Mouse (Mus musculus) bone marrow, adult 2 months (tissue): Measurements from ENCODE around the gene Tnni1. TPM values are rescaled to one million over a fixed set of nuclear protein-coding genes. Genes with fewer than 3 reads are reported as not detected.

ENCODE experiments used
- H3K27ac ChIP-seq: fragments of 200-500 bp; 2 replicates; pipeline ENCODE4 v1.5.1; 2012; ENCODE audit warnings: low read depth, mild to moderate bottlenecking, control low read depth, inconsistent platforms, low read length; ENCODE audit not compliant: control insufficient read depth, poor library complexity, insufficient read depth
- H3K4me1 ChIP-seq: fragments of 200-500 bp; 2 replicates; pipeline ENCODE4 v1.6.1; 2011; ENCODE audit warnings: low read length; ENCODE audit not compliant: control insufficient read depth, insufficient read depth
- H3K4me3 ChIP-seq: fragments of 200-500 bp; replicated peaks from 2 replicates; pipeline ENCODE3; 2011; ENCODE audit warnings: mild to moderate bottlenecking, low read depth, low read length, control low read depth; ENCODE audit not compliant: control insufficient read depth
- CTCF ChIP-seq: fragments of 200-500 bp; IDR thresholded peaks from 2 replicates; pipeline ENCODE4 v1.5.1; 2011; ENCODE audit warnings: low read length, control low read depth; ENCODE audit not compliant: control insufficient read depth, insufficient read depth
- POLR2A ChIP-seq: fragments of 200-500 bp; IDR thresholded peaks from 2 replicates; pipeline ENCODE4 v1.6.1; 2011; ENCODE audit warnings: low read depth, mild to moderate bottlenecking, control low read depth, low read length, borderline replicate concordance; ENCODE audit not compliant: control insufficient read depth
- WGBS: fragments of 180-500 bp; shearing (Covaris S2); methylation state at CpG from one replicate; pipeline ENCODE4 v1.1.7; 2018; 5-methylcytosine and 5-hydroxymethylcytosine counted together
- polyA plus RNA-seq: library from polyadenylated mRNA; stranded (reverse); fragments of >200 nt; gene quantifications from 2 replicates; pipeline ENCODE4 v1.2.4, GENCODE M21; 2011; ENCODE audit warnings: low replicate concordance; ENCODE audit not compliant: missing spikeins, insufficient read depth, insufficient read length

Gene Tnni1
- polyA plus RNA-seq, 1 experiment: not detected

DNA sequence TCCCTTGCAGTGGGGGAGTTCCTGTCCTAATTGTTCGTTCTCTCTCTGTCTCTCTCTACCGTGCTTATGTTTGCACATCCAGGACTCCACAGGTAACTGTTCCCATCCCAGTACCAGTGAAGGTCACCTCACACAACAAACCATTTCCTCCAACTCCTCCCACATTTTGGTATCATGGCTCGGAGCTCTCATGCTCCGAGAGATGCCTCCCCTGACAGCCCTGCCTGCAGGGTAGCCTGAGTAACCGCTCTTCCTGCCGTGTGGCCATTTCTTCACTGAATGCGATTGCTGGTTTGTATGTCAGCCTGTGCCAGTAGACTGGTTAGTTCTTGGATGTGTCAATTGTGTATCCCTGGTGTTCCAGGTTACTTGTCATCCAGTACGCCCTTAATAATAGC, 7.7 kb upstream of the Tnni1 start:
- WGBS: 85% methylated on average over 8 of the region's 8 CpGs
- H3K27ac ChIP-seq: no peak overlapping the region
- H3K4me1 ChIP-seq: no peaks in the 10 kb centered on the region
- no peak overlapping the region for H3K4me3 ChIP-seq
- TF ChIP-seq POLR2A (no peak), CTCF (no peak)

DNA sequence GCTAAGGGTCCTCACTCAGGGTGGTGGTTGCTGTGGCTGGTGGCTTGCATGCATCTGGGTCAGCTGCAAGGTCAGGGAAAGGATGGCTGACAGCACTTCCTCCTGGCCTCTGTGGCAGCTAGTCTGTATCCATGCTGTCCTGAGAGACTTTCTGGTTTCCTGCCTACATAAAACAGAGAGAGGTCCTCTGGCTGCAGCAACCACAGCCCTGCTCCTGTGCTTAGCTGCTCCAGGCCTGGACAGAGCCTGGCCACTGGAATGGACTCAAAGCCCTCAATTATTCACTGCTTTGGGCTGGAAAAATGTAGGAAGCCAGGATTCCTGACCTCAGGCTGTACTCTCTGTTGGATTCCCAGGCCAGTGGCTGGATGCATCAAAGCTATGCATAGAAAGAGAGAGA, 2.6 kb upstream of the Tnni1 start:
- Histone ChIP-seq H3K4me1 (no peaks in the 10 kb centered on the region), H3K4me3 (no peak overlapping the region), H3K27ac (no peak overlapping the region)
- no peak for TF ChIP-seq CTCF
- no peak for TF ChIP-seq POLR2A

DNA sequence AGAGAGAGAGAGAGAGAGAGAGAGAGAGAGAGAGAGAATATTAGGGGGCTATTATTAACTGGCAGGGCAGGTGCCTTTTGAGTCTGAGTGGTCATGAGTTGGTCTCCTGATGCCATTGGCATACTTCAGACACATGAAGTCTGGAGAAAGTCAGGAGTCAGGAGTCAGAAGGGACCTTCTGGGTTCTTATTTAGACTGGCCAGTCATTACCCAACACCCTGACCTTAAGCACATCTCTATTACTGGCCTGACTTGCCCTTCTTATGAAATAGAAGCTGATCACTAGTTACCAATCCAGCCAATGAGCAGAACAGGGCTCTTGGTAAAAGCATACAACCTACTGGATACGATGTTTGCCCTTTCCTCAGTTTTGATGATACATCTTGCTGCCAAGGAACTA, 2.2 kb upstream of the Tnni1 start:
- Histone ChIP-seq H3K4me1 (no peaks in the 10 kb centered on the region), H3K27ac (no peak overlapping the region), H3K4me3 (no peak overlapping the region)
- no peak for TF ChIP-seq POLR2A
- 77% methylated on average over 1 of the region's 1 CpGs for WGBS

DNA sequence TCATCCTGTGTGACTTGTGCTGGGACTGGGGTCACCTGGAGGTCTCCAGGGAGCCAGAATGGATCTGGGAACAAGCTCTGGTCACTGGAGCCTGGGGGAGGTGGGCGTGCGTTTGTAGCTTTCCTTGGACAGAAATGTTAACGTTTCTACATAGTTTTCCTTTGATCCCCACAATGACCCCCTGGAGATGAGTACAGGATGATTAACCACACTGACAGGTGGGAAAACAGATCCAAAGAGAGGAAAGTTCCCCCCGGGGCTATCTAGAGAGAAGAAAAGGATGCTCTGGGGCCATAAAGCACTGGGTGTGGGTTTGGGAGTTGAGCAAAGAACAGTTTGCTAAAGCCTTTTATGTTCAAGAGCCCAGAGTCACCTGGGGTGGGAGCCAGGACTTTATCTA, 1.4 kb downstream of the Tnni1 start:
- Histone ChIP-seq H3K4me1 (no peaks in the 10 kb centered on the region), H3K4me3 (no peak overlapping the region), H3K27ac (no peak overlapping the region)
- WGBS: 83% methylated on average over 4 of the region's 4 CpGs
- TF ChIP-seq POLR2A: no peak
- no peak for TF ChIP-seq CTCF

DNA sequence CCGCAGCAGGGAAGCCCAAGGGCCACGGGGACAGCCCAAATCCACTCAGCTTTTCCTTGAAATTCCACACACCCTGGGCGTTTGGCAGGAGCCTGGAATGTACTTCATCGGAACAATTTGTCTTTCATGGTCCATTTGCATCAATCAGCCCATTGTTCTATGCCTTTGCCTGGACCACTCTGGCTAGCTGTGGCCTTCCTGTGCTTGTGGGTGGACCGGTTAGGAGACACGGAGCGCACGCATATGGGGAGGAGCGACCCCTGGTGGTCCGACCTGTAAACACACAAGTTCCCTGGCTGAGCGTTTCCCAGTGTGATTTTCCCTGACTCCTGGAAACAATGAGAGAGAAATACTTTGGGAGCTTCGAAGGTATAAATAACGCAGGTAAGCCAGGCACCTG, 2.0 kb downstream of the Tnni1 start:
- no peaks in the 10 kb centered on the region for H3K4me1 ChIP-seq
- TF ChIP-seq POLR2A (no peak), CTCF (peak; percentile 92)
- no peak overlapping the region for H3K4me3 ChIP-seq
- 18% methylated on average over 13 of the region's 13 CpGs for WGBS
- no peak overlapping the region for H3K27ac ChIP-seq

DNA sequence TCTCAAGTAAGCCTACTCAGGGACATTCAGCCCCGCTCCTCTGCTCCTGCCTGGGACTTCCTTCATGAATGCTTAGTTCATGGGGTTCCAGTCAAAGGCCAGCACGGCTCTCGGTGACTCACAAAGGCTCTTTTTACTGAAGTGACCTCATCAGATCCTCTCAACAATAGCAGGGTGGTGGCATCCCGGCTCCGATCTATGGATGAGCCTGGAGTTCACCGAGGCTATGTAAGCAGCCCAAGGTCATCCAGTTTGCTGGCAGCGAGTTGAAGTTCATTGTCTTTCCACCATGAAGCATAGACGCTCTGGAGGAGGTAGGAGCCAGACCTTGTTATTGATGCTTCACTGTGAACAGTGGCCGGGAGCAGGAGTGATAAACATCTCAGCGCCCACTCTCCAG, 3.6 kb downstream of the Tnni1 start:
- WGBS: 79% methylated on average over 10 of the region's 10 CpGs
- Histone ChIP-seq H3K27ac (no peak overlapping the region), H3K4me3 (no peak overlapping the region), H3K4me1 (no peaks in the 10 kb centered on the region)
- no peak for TF ChIP-seq CTCF
- no peak for TF ChIP-seq POLR2A

DNA sequence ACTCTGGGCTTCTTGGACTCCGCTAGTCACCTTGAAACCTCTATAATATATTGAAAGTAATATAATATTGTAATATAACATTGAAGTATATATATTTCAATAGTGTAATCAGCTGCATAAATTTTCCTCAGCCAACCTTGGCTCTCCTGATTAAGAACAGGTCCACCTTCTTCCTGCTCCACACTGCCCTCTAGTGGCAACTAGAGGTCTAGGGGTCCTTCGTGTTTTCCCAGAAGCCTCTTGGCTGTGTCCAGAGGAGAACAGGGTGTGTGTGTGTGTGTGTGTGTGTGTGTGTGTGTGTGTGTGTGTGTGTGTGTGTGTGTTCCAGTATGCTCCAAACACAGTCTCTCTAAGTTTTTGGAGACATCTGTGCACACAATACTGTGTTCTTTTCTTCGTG, 8.6 kb downstream of the Tnni1 start:
- H3K4me1 ChIP-seq: no peaks in the 10 kb centered on the region
- H3K27ac ChIP-seq: no peak overlapping the region
- WGBS: 54% methylated on average over 3 of the region's 3 CpGs

DNA sequence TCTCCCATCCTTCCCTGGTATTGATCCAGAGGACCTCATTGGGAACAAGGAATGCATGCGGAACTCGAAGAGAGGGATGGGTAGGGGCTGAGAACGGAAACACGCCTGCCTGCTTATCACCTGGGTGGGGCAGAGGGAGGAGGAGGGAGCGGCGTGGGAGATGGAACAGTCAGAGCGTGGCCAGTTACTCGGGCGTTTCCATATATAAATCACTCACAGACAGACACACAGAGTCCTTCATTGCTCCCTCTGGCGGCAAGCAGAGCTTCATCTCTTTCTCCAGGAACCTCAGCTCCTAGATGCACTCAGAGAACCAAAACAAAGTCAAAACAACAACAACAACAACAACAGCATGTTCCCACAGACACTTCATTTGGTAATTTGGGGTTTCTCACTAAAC, 9.5 kb downstream of the Tnni1 start:
- Histone ChIP-seq H3K4me1 (no peaks in the 10 kb centered on the region), H3K4me3 (no peak overlapping the region), H3K27ac (no peak overlapping the region)
- no peak for TF ChIP-seq POLR2A
- peak; percentile 19; the same call in 1 of the 2 replicates for TF ChIP-seq CTCF
- WGBS: 11% methylated on average over 10 of the region's 10 CpGs

More for the DNA sequence above, 8.6 kb downstream of the Tnni1 start:
- peak; percentile 74 for TF ChIP-seq CTCF
- TF ChIP-seq POLR2A: no peak
- H3K4me3 ChIP-seq: no peak overlapping the region

DNA sequence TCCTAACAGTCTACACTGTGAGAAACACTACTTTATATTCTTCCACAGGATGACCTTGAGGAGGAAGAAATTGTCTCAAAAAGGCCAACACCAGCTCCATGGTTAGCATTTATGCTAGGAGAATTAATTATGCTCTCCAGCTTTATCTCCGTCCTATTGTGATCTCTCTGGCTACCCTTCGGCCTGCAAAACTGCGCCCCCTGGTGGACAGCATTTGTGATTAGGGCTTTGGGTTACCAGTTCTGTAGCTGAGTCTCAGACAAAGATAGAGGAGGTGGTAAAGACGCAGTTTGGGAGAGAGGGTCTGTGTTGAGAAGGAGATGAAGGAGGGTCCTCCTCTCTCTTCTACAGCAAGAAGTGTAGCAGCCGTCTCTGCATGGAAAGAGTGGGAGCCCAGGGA, 10.6 kb downstream of the Tnni1 start:
- WGBS: 17% methylated on average over 5 of the region's 5 CpGs
- H3K4me1 ChIP-seq: no peaks in the 10 kb centered on the region
- H3K4me3 ChIP-seq: no peak overlapping the region
- H3K27ac ChIP-seq: no peak overlapping the region
- TF ChIP-seq POLR2A: no peak
- peak; percentile 88 for TF ChIP-seq CTCF
